ENCODE assay signal across 18 mouse cellular contexts in genomic region chr6:112834430-112834829, GRCm38 (mm10).
A peak's percentile ranks its signal among the peaks of the same experiment; 100 is the strongest.
DNase-seq lines count a peak whose midpoint lies in the region; ATAC-seq lines count a peak whose summit lies in the region.
"Had no signal": no experiment of that assay in that cellular context is flagged by ENCODE, and none has a peak within 500 bp of the region (broad histone marks: within the 10 kb centered on the region; RNA-seq: fewer than 3 reads in every experiment).

No protein-coding gene starts in this region.

- H3K9ac ChIP-seq in liver, embryonic 12.5 days = no peak overlapping the region
- peak overlapping the region; percentile 7; the same call in 1 of the 2 replicates for H3K9ac ChIP-seq in forebrain, embryonic 16.5 days (replicated peaks; ENCODE audit: low read depth, low read length)
- no peak overlapping the region for H3K9ac ChIP-seq in neural tube, embryonic 14.5 days (replicated peaks; ENCODE audit: low read depth, low read length)
- H3K9ac ChIP-seq: intestine, embryonic 15.5 days; limb, embryonic 12.5 days; liver, postnatal 0 days had no signal

- no peak overlapping the region for H3K4me2 ChIP-seq in liver, embryonic 12.5 days
- no peak overlapping the region for H3K4me2 ChIP-seq in forebrain, embryonic 16.5 days (ENCODE audit: low read length)
- H3K4me2 ChIP-seq in neural tube, embryonic 14.5 days (ENCODE audit: low read depth, low read length) = no peak overlapping the region
- H3K4me2 ChIP-seq: intestine, embryonic 15.5 days; limb, embryonic 12.5 days had no signal

- 0 out of 2 replicates have a peak overlapping the region, but pooled peaks have one; percentile 21 for H3K27ac ChIP-seq in liver, embryonic 12.5 days
- no peak overlapping the region for H3K27ac ChIP-seq in forebrain, embryonic 16.5 days (ENCODE audit: low read length)
- peak overlapping the region; percentile 77 for H3K27ac ChIP-seq in midbrain, embryonic 10.5 days (replicated peaks)
- peak overlapping the region; percentile 73 for H3K27ac ChIP-seq in neural tube, embryonic 14.5 days (ENCODE audit: low read depth, low read length)
- H3K27ac ChIP-seq: intestine, embryonic 15.5 days; kidney, postnatal 0 days; limb, embryonic 12.5 days had no signal

- no peak overlapping the region for H3K4me3 ChIP-seq in liver, embryonic 12.5 days
- H3K4me3 ChIP-seq in forebrain, embryonic 16.5 days (replicated peaks; ENCODE audit: low read length) = no peak overlapping the region
- H3K4me3 ChIP-seq in midbrain, embryonic 10.5 days = no peak overlapping the region
- H3K4me3 ChIP-seq in neural tube, embryonic 14.5 days (ENCODE audit: low read depth, low read length) = no peak overlapping the region
- H3K4me3 ChIP-seq: intestine, embryonic 15.5 days; limb, embryonic 12.5 days; myocyte had no signal

- peaks cover 30% of the 10 kb centered on the region for H3K4me1 ChIP-seq in liver, embryonic 12.5 days
- peaks cover 30% of the 10 kb centered on the region for H3K4me1 ChIP-seq in forebrain, embryonic 16.5 days (replicated peaks; ENCODE audit: control insufficient read depth, insufficient read depth, low read length)
- H3K4me1 ChIP-seq in midbrain, embryonic 10.5 days = peaks cover 76% of the 10 kb centered on the region
- H3K4me1 ChIP-seq in neural tube, embryonic 14.5 days (ENCODE audit: control insufficient read depth, insufficient read depth, low read length) = peaks cover 33% of the 10 kb centered on the region; the same call in 1 of the 2 replicates

- no peaks in the 10 kb centered on the region for H3K27me3 ChIP-seq in liver, embryonic 12.5 days (replicated peaks)
- H3K27me3 ChIP-seq in forebrain, embryonic 16.5 days (replicated peaks; ENCODE audit: control insufficient read depth, insufficient read depth, low read length) = no peaks in the 10 kb centered on the region
- no peaks in the 10 kb centered on the region for H3K27me3 ChIP-seq in midbrain, embryonic 10.5 days (ENCODE audit: low read depth, poor library complexity, severe bottlenecking)
- no peaks in the 10 kb centered on the region for H3K27me3 ChIP-seq in neural tube, embryonic 14.5 days (ENCODE audit: control insufficient read depth, insufficient read depth, low read length)
- H3K27me3 ChIP-seq: intestine, embryonic 15.5 days; limb, embryonic 12.5 days had no signal

- H3K9me3 ChIP-seq in liver, embryonic 12.5 days (replicated peaks) = no peaks in the 10 kb centered on the region
- H3K9me3 ChIP-seq in forebrain, embryonic 16.5 days (ENCODE audit: control insufficient read depth, low read length) = no peaks in the 10 kb centered on the region
- H3K9me3 ChIP-seq in midbrain, embryonic 10.5 days (replicated peaks) = no peaks in the 10 kb centered on the region
- no peaks in the 10 kb centered on the region for H3K9me3 ChIP-seq in neural tube, embryonic 14.5 days (ENCODE audit: control insufficient read depth, low read length)
- H3K9me3 ChIP-seq: intestine, embryonic 15.5 days; limb, embryonic 12.5 days had no signal

- no peak for DNase-seq in liver
- no peak for DNase-seq in midbrain, embryonic 10.5 days (ENCODE audit: low spot score)
- DNase-seq in retina, postnatal 1 day = no peak
- no peak for DNase-seq in gastrocnemius, adult 8-10 months (ENCODE audit: low spot score in 2 of 2)
- DNase-seq in gastrocnemius, postnatal 4 days (ENCODE audit: low spot score in 2 of 2) = no peak
- DNase-seq: adrenal gland, postnatal 36 days; heart, adult 18-20 months; liver, postnatal 0 days; lung, postnatal 4 days; thymus, adult 18-20 months had no signal

- 81% methylated on average over 5 of the region's 5 CpGs for WGBS in liver, embryonic 12.5 days (ENCODE audit: insufficient replicate concordance)
- WGBS in forebrain, embryonic 16.5 days = 88% methylated on average over 5 of the region's 5 CpGs
- 81% methylated on average over 5 of the region's 5 CpGs for WGBS in midbrain, embryonic 10.5 days
- WGBS in neural tube, embryonic 14.5 days = 76% methylated on average over 5 of the region's 5 CpGs

- no peak for ATAC-seq in liver, embryonic 12.5 days
- ATAC-seq in forebrain, embryonic 16.5 days = no peak
- no peak for ATAC-seq in neural tube, embryonic 14.5 days (ENCODE audit: low read depth)
- ATAC-seq: liver, postnatal 0 days had no signal

- H3K36me3 ChIP-seq in liver, embryonic 12.5 days = no peaks in the 10 kb centered on the region
- no peaks in the 10 kb centered on the region for H3K36me3 ChIP-seq in forebrain, embryonic 16.5 days (ENCODE audit: control insufficient read depth, insufficient read depth)
- peaks cover 36% of the 10 kb centered on the region for H3K36me3 ChIP-seq in midbrain, embryonic 10.5 days
- no peaks in the 10 kb centered on the region for H3K36me3 ChIP-seq in neural tube, embryonic 14.5 days (ENCODE audit: control insufficient read depth, insufficient read depth, low read length)
- H3K36me3 ChIP-seq: G1E; intestine, embryonic 15.5 days; limb, embryonic 12.5 days had no signal
